Mouse (Mus musculus) myocyte (in vitro differentiated cells): ENCODE measurements around the gene Mast4. TPM values are rescaled to one million over a fixed set of nuclear protein-coding genes. Genes with fewer than 3 reads are reported as not detected.

Experiments
- H3K27me3 ChIP-seq: one replicate; pipeline ENCODE4 v1.6.1; 2011; ENCODE audit not compliant: control insufficient read depth, insufficient read depth, insufficient read length
- H3K36me3 ChIP-seq: one replicate; pipeline ENCODE4 v1.6.1; 2011; ENCODE audit not compliant: control insufficient read depth, insufficient read depth
- H3K4me2 ChIP-seq: one replicate; pipeline ENCODE4 v1.6.1; 2011; ENCODE audit warnings: low read depth, control low read depth
- H3K4me3 ChIP-seq: one replicate; pipeline ENCODE4 v1.5.1; 2011; ENCODE audit warnings: mild to moderate bottlenecking, control low read depth, moderate library complexity
- H3K79me2 ChIP-seq: one replicate; pipeline ENCODE4 v1.6.1; 2011; ENCODE audit not compliant: control insufficient read depth, insufficient read depth
- H3ac ChIP-seq: one replicate; pipeline ENCODE4 v1.6.1; 2011; ENCODE audit not compliant: control insufficient read depth, insufficient read length
- CEBPB ChIP-seq: IDR thresholded peaks from 2 replicates; pipeline ENCODE4 v1.6.1; 2011; ENCODE audit warnings: mild to moderate bottlenecking, moderate library complexity; ENCODE audit not compliant: poor library complexity, insufficient read depth, severe bottlenecking
- E2F4 ChIP-seq: IDR thresholded peaks from one replicate; pipeline ENCODE4 v1.6.1; 2011; ENCODE audit warnings: mild to moderate bottlenecking, control low read depth, moderate library complexity; ENCODE audit not compliant: insufficient read depth
- MAX ChIP-seq: IDR thresholded peaks from one replicate; pipeline ENCODE4 v1.6.1; 2011; ENCODE audit warnings: low read depth, mild to moderate bottlenecking, control low read depth
- MYOD1 ChIP-seq, 3 experiments: IDR thresholded peaks; one replicate each; pipeline ENCODE4 v1.6.1; 2011; ENCODE audit warnings: control low read depth in 2 of 3, low read depth in 2 of 3, mild to moderate bottlenecking in 2 of 3, moderate library complexity in 1 of 3; ENCODE audit not compliant: insufficient read length in 2 of 3, control insufficient read depth in 1 of 3
- MYOG ChIP-seq, 3 experiments: IDR thresholded peaks; one replicate each; pipeline ENCODE4 v1.6.1; 2011; ENCODE audit warnings: control low read depth in 2 of 3, low read depth in 2 of 3, mild to moderate bottlenecking in 2 of 3; ENCODE audit not compliant: insufficient read length in 2 of 3, control insufficient read depth in 1 of 3, insufficient read depth in 1 of 3
- POLR2A ChIP-seq: IDR thresholded peaks from one replicate; pipeline ENCODE4 v1.6.1; 2011; ENCODE audit warnings: low read depth, mild to moderate bottlenecking, control low read depth, moderate library complexity; ENCODE audit not compliant: insufficient read length
- POLR2AphosphoS2 ChIP-seq: IDR thresholded peaks from one replicate; pipeline ENCODE4 v1.6.1; 2011; ENCODE audit warnings: low read depth, control low read depth; ENCODE audit not compliant: insufficient read length
- REST ChIP-seq: IDR thresholded peaks from one replicate; pipeline ENCODE4 v1.6.1; 2011; ENCODE audit warnings: mild to moderate bottlenecking, control low read depth, moderate library complexity; ENCODE audit not compliant: insufficient read depth, insufficient read length
- SRF ChIP-seq: IDR thresholded peaks from one replicate; pipeline ENCODE4 v1.6.1; 2011; ENCODE audit warnings: low read depth; ENCODE audit not compliant: control insufficient read depth, insufficient read length
- TCF12 ChIP-seq: IDR thresholded peaks from one replicate; pipeline ENCODE4 v1.6.1; 2011; ENCODE audit warnings: mild to moderate bottlenecking, control low read depth; ENCODE audit not compliant: poor library complexity, insufficient read depth, severe bottlenecking
- TCF3 ChIP-seq: IDR thresholded peaks from one replicate; pipeline ENCODE4 v1.6.1; 2011; ENCODE audit warnings: low read depth, control low read depth; ENCODE audit not compliant: insufficient read length
- USF1 ChIP-seq: IDR thresholded peaks from one replicate; pipeline ENCODE4 v1.6.1; 2011; ENCODE audit warnings: low read depth, mild to moderate bottlenecking, control low read depth, moderate library complexity
- polyA plus RNA-seq: library from polyadenylated mRNA; unstranded; fragments of >200 nt; fragmentation: generic; extraction: Trizol; gene quantifications from one replicate; pipeline ENCODE4 v1.2.1, GENCODE M21; 2012; ENCODE audit warnings: missing spikeins

Mast4 gene
- polyA plus RNA-seq, 1 experiment, result 15.0 TPM

GRCm38 (mm10) chr13:103244053-103244452 lies 90.2 kb downstream of the Mast4 start:
- Histone ChIP-seq H3K4me3 (no peak overlapping the region), H3K27me3 (no peaks in the 10 kb centered on the region), H3K4me2 (no peak overlapping the region), H3ac (no peak overlapping the region), H3K36me3 (peaks cover 2% of the 10 kb centered on the region), H3K79me2 (peaks cover 29% of the 10 kb centered on the region)
- TF ChIP-seq USF1 (peak; percentile 53), E2F4 (no peak), REST (no peak)

DNA sequence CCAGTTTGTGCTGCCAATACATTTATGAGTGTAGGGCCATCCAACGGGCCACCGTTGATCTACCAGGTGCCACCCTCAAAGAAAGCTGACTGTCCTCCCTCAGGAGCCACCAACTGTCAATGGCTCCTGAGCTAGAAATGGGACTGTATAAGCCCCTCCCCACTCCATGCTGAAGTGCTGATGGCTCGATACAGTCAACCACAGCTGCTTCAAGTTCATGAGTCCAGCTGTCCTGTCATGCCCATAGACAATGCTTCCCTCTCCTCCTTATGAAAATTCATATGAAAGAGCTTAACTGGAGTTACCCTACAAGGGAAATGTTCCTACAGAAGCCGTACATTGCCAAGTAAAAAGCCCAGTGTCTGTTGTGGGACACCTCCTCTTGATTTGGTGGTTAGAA lies 93.2 kb downstream of the Mast4 start:
- no peak overlapping the region for H3K4me3 ChIP-seq
- H3K36me3 ChIP-seq, result no peaks in the 10 kb centered on the region
- peak in 2 of 3 experiments; percentile 21 to 61 for TF ChIP-seq MYOG (IDR thresholded peaks at IDR 0.05; ENCODE audit: control insufficient read depth in 1 of 3, insufficient read depth in 1 of 3, insufficient read length in 2 of 3, low read depth in 2 of 3)
- peak in 2 of 3 experiments; percentile 69 to 78 for TF ChIP-seq MYOD1 (IDR thresholded peaks at IDR 0.05; ENCODE audit: control insufficient read depth in 1 of 3, insufficient read length in 2 of 3, low read depth in 2 of 3)
- no peak for TF ChIP-seq TCF3
- no peak overlapping the region for H3ac ChIP-seq
- H3K79me2 ChIP-seq, result peaks cover 24% of the 10 kb centered on the region
- H3K27me3 ChIP-seq, result no peaks in the 10 kb centered on the region
- H3K4me2 ChIP-seq, result no peak overlapping the region

- no peaks in the 10 kb centered on the region for H3K27me3 ChIP-seq
- TF ChIP-seq REST, result no peak
- no peak for TF ChIP-seq MAX
- no peak for TF ChIP-seq SRF
- TF ChIP-seq TCF3, result no peak
- TF ChIP-seq POLR2A, result no peak
- no peak for TF ChIP-seq E2F4
- no peak for TF ChIP-seq POLR2AphosphoS2
- peak; percentile 31 for TF ChIP-seq USF1
- peak; percentile 83 for TF ChIP-seq CEBPB
- TF ChIP-seq TCF12, result no peak
- no peak for TF ChIP-seq MYOD1 (IDR thresholded peaks at IDR 0.05; ENCODE audit: control insufficient read depth in 1 of 3, insufficient read length in 2 of 3, low read depth in 2 of 3)
- no peak for TF ChIP-seq MYOG (IDR thresholded peaks at IDR 0.05; ENCODE audit: control insufficient read depth in 1 of 3, insufficient read depth in 1 of 3, insufficient read length in 2 of 3, low read depth in 2 of 3)
- no peak overlapping the region for H3ac ChIP-seq
- H3K4me2 ChIP-seq, result peak overlapping the region; percentile 13
- peaks cover 24% of the 10 kb centered on the region for H3K79me2 ChIP-seq
- H3K36me3 ChIP-seq, result no peaks in the 10 kb centered on the region
- H3K4me3 ChIP-seq, result no peak overlapping the region
Measured at GRCm38 (mm10) chr13:103239654-103240053, 94.6 kb downstream of the Mast4 start.

- TF ChIP-seq TCF3 (no peak), MYOD1 (IDR thresholded peaks at IDR 0.05; ENCODE audit: control insufficient read depth in 1 of 3, insufficient read length in 2 of 3, low read depth in 2 of 3) (no peak), REST (no peak), TCF12 (no peak), MYOG (IDR thresholded peaks at IDR 0.05; ENCODE audit: control insufficient read depth in 1 of 3, insufficient read depth in 1 of 3, insufficient read length in 2 of 3, low read depth in 2 of 3) (no peak), POLR2AphosphoS2 (no peak), MAX (no peak), SRF (no peak), E2F4 (no peak), POLR2A (no peak), USF1 (no peak), CEBPB (no peak)
- Histone ChIP-seq H3ac (no peak overlapping the region), H3K36me3 (no peaks in the 10 kb centered on the region), H3K79me2 (peaks cover 17% of the 10 kb centered on the region), H3K4me3 (no peak overlapping the region), H3K27me3 (no peaks in the 10 kb centered on the region), H3K4me2 (no peak overlapping the region)
Measured at GRCm38 (mm10) chr13:103238034-103238705, 96.1 kb downstream of the Mast4 start.

GRCm38 (mm10) chr13:103232171-103232570 lies 102.1 kb downstream of the Mast4 start:
- no peak overlapping the region for H3K4me2 ChIP-seq
- H3K27me3 ChIP-seq, result no peaks in the 10 kb centered on the region
- no peak for TF ChIP-seq TCF3
- no peak for TF ChIP-seq MAX
- TF ChIP-seq E2F4, result no peak
- TF ChIP-seq USF1, result no peak
- no peak for TF ChIP-seq POLR2AphosphoS2
- no peak for TF ChIP-seq SRF
- no peak for TF ChIP-seq MYOG (IDR thresholded peaks at IDR 0.05; ENCODE audit: control insufficient read depth in 1 of 3, insufficient read depth in 1 of 3, insufficient read length in 2 of 3, low read depth in 2 of 3)
- TF ChIP-seq TCF12, result no peak
- no peak for TF ChIP-seq POLR2A
- TF ChIP-seq REST, result no peak
- no peak for TF ChIP-seq MYOD1 (IDR thresholded peaks at IDR 0.05; ENCODE audit: control insufficient read depth in 1 of 3, insufficient read length in 2 of 3, low read depth in 2 of 3)
- TF ChIP-seq CEBPB, result no peak
- peaks cover 17% of the 10 kb centered on the region for H3K79me2 ChIP-seq
- no peak overlapping the region for H3ac ChIP-seq
- H3K36me3 ChIP-seq, result no peaks in the 10 kb centered on the region
- H3K4me3 ChIP-seq, result no peak overlapping the region
